Mouse (Mus musculus): Measurements from ENCODE around the gene Ffar1. TPM values are rescaled to one million over a fixed set of nuclear protein-coding genes. Genes with fewer than 3 reads are reported as not detected.

Ffar1 gene
- polyA plus RNA-seq, 1 experiment from 2014 or later = not detected

DNA sequence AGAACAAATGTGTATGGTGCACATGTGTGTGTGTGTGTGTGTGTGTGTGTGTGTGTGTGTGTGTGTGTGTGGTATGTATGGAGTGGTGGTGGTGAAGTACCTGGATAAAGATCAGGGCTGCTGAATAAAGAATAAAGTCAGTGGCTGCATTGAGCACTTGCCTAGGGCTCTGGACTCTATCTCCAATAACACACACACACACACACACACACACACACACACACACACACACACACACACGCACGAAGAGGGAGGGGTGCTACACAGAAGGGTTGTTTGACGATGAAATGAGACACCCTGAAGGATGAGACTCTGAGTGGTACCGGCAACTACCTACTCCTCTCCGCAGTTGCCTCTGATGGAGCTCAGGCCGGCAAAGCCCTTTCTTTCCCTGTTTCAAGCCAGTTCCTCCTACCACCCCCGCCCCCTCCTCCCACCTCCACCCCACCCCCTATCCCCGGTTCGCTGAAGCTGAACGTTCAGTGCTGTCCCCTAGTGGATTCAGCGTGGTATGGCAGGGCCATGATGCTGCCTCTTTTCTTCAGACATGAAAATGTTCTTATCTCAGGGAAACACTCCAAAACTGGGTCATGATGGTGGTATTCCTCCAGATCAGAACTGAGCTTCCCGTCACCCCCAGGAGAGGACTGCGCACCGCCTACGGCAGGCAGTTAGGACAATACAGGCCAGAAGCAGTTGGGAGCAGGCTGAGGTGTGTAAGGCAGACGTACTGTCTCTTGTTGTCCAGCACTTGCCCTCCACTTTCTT, 1.5 kb downstream of the Ffar1 start:
- no peak overlapping the region for H3K9ac ChIP-seq (ENCODE audit: low read depth, low read length)
- H3K4me1 ChIP-seq (ENCODE audit: control insufficient read depth, low read depth, low read length) = no peaks in the 10 kb centered on the region
- H3K36me3 ChIP-seq (ENCODE audit: control insufficient read depth, insufficient read depth) = no peaks in the 10 kb centered on the region
- ATAC-seq (ENCODE audit: low read depth) = no peak
- no peak overlapping the region for H3K4me3 ChIP-seq (ENCODE audit: low read depth, low read length)
- H3K9me3 ChIP-seq (replicated peaks; ENCODE audit: control insufficient read depth, low read length) = no peaks in the 10 kb centered on the region
- no peak overlapping the region for H3K27ac ChIP-seq (ENCODE audit: low read length)
- WGBS (ENCODE audit: insufficient replicate concordance) = 6% methylated on average over 15 of the region's 16 CpGs
- H3K27me3 ChIP-seq (ENCODE audit: control insufficient read depth, insufficient read depth, low read depth, low read length) = no peaks in the 10 kb centered on the region
- H3K4me2 ChIP-seq (ENCODE audit: low read depth, low read length) = no peak overlapping the region

DNA sequence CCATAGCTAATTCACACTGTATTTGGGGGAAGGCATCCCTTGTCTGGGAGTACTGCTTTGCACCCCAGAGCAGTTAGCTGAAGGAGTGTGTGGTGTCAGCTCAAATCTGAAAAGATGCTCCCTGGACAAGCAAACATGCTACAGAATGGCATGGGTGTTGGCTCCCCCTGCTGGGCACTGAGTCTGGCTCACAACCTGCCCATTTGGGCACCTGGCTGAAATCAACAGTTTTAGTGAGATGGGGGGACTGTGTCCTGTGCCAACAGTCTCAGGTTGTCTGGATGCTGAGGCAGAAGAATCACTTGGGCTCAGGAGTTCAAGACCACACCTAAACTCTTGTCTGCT, 2.1 kb downstream of the Ffar1 start:
- Histone ChIP-seq H3K4me2 (ENCODE audit: low read depth, low read length) (no peak overlapping the region), H3K4me3 (ENCODE audit: low read depth, low read length) (no peak overlapping the region), H3K4me1 (ENCODE audit: control insufficient read depth, low read depth, low read length) (no peaks in the 10 kb centered on the region), H3K27ac (ENCODE audit: low read length) (no peak overlapping the region), H3K36me3 (ENCODE audit: control insufficient read depth, insufficient read depth) (no peaks in the 10 kb centered on the region), H3K27me3 (ENCODE audit: control insufficient read depth, insufficient read depth, low read depth, low read length) (no peaks in the 10 kb centered on the region), H3K9ac (ENCODE audit: low read depth, low read length) (no peak overlapping the region), H3K9me3 (replicated peaks; ENCODE audit: control insufficient read depth, low read length) (no peaks in the 10 kb centered on the region)
- ATAC-seq (ENCODE audit: low read depth) = no peak

DNA sequence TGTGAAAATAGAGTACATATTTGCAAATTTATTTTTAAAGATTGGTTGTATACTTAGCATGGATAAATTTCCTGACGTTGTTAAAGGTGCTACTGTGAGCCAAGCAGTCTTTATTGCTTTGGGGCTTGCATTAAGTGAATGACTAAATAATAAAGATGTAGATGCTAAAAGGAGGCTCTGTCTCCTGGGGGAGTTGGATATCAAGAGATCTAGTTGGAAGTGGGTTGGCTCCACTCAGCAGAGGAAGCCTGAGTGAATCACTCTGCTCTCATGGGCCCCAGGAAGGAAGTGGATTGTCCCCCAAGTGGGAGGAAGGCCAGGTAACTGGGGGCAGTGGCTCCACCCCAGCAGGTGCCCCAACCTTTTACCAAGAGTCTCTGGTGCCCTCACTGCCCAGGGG, 3.6 kb downstream of the Ffar1 start:
- Histone ChIP-seq H3K27me3 (ENCODE audit: control insufficient read depth, insufficient read depth, low read depth, low read length) (no peaks in the 10 kb centered on the region), H3K9me3 (replicated peaks; ENCODE audit: control insufficient read depth, low read length) (no peaks in the 10 kb centered on the region), H3K4me1 (ENCODE audit: control insufficient read depth, low read depth, low read length) (no peaks in the 10 kb centered on the region), H3K36me3 (ENCODE audit: control insufficient read depth, insufficient read depth) (no peaks in the 10 kb centered on the region), H3K4me2 (ENCODE audit: low read depth, low read length) (no peak overlapping the region), H3K27ac (ENCODE audit: low read length) (no peak overlapping the region), H3K9ac (ENCODE audit: low read depth, low read length) (no peak overlapping the region), H3K4me3 (ENCODE audit: low read depth, low read length) (no peak overlapping the region)
- ATAC-seq (ENCODE audit: low read depth) = no peak
- 67% methylated on average over 1 of the region's 1 CpGs for WGBS (ENCODE audit: insufficient replicate concordance)

DNA sequence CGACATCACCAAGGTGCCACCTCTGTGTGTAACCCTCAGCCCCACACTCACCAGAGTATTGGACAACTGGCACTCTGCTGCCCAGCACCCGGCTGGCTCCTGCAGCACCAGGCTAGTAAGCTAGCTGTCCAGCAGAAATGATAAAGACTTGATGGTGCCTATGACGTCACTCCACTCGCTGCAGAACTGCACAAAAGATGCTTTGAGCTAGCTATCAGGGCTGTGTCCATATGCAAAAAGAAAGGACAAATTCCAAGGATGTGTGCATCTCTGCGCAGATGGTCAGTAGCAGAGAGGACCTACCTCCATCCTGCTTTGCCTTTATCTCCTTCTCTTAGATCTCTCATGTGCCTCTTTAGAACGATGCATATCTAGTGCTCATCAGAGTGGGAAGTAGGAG, 5.3 kb downstream of the Ffar1 start, which contains the start of gene Ffar3:
Gene Ffar3 (minus strand): TSS at position 101 of the 400 bp plus-strand sequence.
- H3K4me2 ChIP-seq (ENCODE audit: low read depth, low read length) = no peak within 1 kb of the TSS
- H3K36me3 ChIP-seq (ENCODE audit: control insufficient read depth, insufficient read depth) = no peaks in the 10 kb centered on the region
- H3K4me1 ChIP-seq (ENCODE audit: control insufficient read depth, low read depth, low read length) = no peaks in the 10 kb centered on the region
- no peak for ATAC-seq (ENCODE audit: low read depth)
- WGBS (ENCODE audit: insufficient replicate concordance) = 56% methylated on average over 6 of the region's 6 CpGs
- H3K27me3 ChIP-seq (ENCODE audit: control insufficient read depth, insufficient read depth, low read depth, low read length) = no peaks in the 10 kb centered on the region
- no peaks in the 10 kb centered on the region for H3K9me3 ChIP-seq (replicated peaks; ENCODE audit: control insufficient read depth, low read length)
- no peak within 1 kb of the TSS for H3K4me3 ChIP-seq (ENCODE audit: low read depth, low read length)
- H3K27ac ChIP-seq (ENCODE audit: low read length) = no peak within 1 kb of the TSS
- H3K9ac ChIP-seq (ENCODE audit: low read depth, low read length) = no peak within 1 kb of the TSS

DNA sequence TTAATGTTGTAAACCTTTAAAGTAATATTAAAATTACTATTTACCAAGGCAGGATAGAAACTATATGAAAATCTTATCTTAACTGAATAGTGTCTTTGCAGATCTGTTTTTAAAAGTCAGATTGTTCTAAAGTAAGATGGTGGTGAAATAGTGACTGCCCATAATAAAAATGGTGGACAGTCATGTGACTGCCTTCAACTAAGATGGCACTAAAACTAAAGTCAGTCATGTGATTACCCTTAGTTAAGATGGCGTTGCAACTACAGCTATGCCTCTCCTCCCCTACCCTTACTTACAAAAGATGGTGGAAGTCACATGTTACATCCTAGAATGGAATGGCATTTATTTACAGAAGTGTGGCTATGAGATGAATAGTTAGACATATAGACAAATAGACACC, 9.9 kb downstream of the Ffar1 start:
- 63% methylated on average over 1 of the region's 1 CpGs for WGBS (ENCODE audit: insufficient replicate concordance)
- Histone ChIP-seq H3K27me3 (ENCODE audit: control insufficient read depth, insufficient read depth, low read depth, low read length) (no peaks in the 10 kb centered on the region), H3K36me3 (ENCODE audit: control insufficient read depth, insufficient read depth) (no peaks in the 10 kb centered on the region), H3K4me2 (ENCODE audit: low read depth, low read length) (no peak overlapping the region), H3K9ac (ENCODE audit: low read depth, low read length) (no peak overlapping the region), H3K9me3 (replicated peaks; ENCODE audit: control insufficient read depth, low read length) (no peaks in the 10 kb centered on the region), H3K4me3 (ENCODE audit: low read depth, low read length) (no peak overlapping the region), H3K4me1 (ENCODE audit: control insufficient read depth, low read depth, low read length) (no peaks in the 10 kb centered on the region), H3K27ac (ENCODE audit: low read length) (no peak overlapping the region)
- ATAC-seq (ENCODE audit: low read depth) = no peak

DNA sequence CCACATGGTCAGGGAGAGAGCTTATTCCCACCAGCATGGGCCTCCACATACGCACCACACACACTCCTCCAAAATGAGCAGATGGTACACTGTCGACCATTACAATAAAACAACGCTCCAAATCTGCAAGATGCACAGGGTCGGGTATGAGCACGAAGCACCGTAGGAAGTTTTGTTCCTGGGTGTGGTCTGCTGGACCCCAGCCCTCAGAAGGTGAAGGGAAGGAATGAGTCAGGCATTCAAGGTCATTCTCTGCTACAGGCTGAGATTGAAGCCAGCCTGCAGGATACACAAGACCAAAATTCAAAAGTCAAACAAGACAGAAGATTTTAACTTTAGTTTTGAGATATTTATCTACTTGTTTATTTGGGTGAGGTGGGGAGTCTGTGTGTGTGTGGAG, 13.4 kb downstream of the Ffar1 start:
- H3K36me3 ChIP-seq (ENCODE audit: control insufficient read depth, insufficient read depth) = no peaks in the 10 kb centered on the region
- H3K4me2 ChIP-seq (ENCODE audit: low read depth, low read length) = no peak overlapping the region
- H3K4me1 ChIP-seq (ENCODE audit: control insufficient read depth, low read depth, low read length) = peaks cover 2% of the 10 kb centered on the region; the same call in 1 of the 2 replicates
- no peak overlapping the region for H3K9ac ChIP-seq (ENCODE audit: low read depth, low read length)
- H3K9me3 ChIP-seq (replicated peaks; ENCODE audit: control insufficient read depth, low read length) = no peaks in the 10 kb centered on the region
- no peaks in the 10 kb centered on the region for H3K27me3 ChIP-seq (ENCODE audit: control insufficient read depth, insufficient read depth, low read depth, low read length)
- 67% methylated on average over 6 of the region's 6 CpGs for WGBS (ENCODE audit: insufficient replicate concordance)
- ATAC-seq (ENCODE audit: low read depth) = no peak
- no peak overlapping the region for H3K27ac ChIP-seq (ENCODE audit: low read length)
- H3K4me3 ChIP-seq (ENCODE audit: low read depth, low read length) = no peak overlapping the region

DNA sequence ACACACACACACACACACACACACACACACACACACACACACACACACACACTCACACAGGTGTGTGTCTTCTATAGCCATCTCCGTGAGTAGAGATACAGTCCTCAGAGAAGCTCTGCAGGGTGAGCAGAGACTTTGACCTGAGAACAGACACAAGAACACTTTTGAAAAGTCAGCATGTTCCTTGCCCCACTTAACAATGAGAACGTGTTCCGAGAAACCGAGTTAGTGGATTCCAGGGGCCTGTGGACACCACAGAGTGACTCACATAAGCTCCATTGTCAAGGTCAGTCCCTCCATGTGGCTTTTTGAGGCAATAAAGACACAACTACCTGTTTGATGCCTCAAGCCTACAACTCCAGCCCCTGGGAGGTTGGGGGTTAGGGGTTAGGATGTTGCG, 14.0 kb downstream of the Ffar1 start:
- Histone ChIP-seq H3K4me2 (ENCODE audit: low read depth, low read length) (no peak overlapping the region), H3K27ac (ENCODE audit: low read length) (no peak overlapping the region), H3K4me3 (ENCODE audit: low read depth, low read length) (no peak overlapping the region), H3K4me1 (ENCODE audit: control insufficient read depth, low read depth, low read length) (peaks cover 2% of the 10 kb centered on the region; the same call in 1 of the 2 replicates), H3K27me3 (ENCODE audit: control insufficient read depth, insufficient read depth, low read depth, low read length) (no peaks in the 10 kb centered on the region), H3K9me3 (replicated peaks; ENCODE audit: control insufficient read depth, low read length) (no peaks in the 10 kb centered on the region), H3K36me3 (ENCODE audit: control insufficient read depth, insufficient read depth) (no peaks in the 10 kb centered on the region), H3K9ac (ENCODE audit: low read depth, low read length) (no peak overlapping the region)
- 63% methylated on average over 5 of the region's 5 CpGs for WGBS (ENCODE audit: insufficient replicate concordance)
- no peak for ATAC-seq (ENCODE audit: low read depth)

DNA sequence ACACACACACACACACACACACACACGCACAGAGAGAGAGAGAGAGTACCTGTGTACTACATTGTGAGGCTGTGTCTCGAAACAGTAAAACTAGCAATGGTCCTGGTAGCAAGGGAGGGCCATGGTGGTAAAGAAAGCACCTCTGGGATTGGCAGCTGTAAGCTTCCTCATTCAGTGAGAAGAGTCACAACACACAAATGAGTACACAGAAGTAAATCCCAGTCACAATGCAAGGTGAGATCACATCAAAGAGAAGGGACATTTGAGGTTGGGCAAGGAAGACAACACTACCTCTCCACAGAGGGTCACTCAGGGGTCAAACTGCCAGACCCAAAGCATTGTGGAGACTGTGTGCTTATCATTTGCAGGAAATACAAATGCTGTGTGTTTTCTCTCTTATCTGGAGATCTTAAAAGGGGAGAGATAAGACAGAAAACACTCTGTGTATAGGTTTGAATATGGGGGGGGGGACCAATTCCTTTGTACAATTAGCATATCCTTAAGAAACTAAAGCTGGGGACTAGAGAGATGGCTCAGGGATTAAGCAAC, 14.8 kb downstream of the Ffar1 start:
- Histone ChIP-seq H3K27me3 (ENCODE audit: control insufficient read depth, insufficient read depth, low read depth, low read length) (no peaks in the 10 kb centered on the region), H3K4me1 (ENCODE audit: control insufficient read depth, low read depth, low read length) (peaks cover 6% of the 10 kb centered on the region), H3K4me2 (ENCODE audit: low read depth, low read length) (no peak overlapping the region), H3K36me3 (ENCODE audit: control insufficient read depth, insufficient read depth) (no peaks in the 10 kb centered on the region), H3K9ac (ENCODE audit: low read depth, low read length) (no peak overlapping the region), H3K4me3 (ENCODE audit: low read depth, low read length) (no peak overlapping the region), H3K27ac (ENCODE audit: low read length) (no peak overlapping the region), H3K9me3 (replicated peaks; ENCODE audit: control insufficient read depth, low read length) (no peaks in the 10 kb centered on the region)
- no peak for ATAC-seq (ENCODE audit: low read depth)
- 42% methylated on average over 2 of the region's 2 CpGs for WGBS (ENCODE audit: insufficient replicate concordance)

DNA sequence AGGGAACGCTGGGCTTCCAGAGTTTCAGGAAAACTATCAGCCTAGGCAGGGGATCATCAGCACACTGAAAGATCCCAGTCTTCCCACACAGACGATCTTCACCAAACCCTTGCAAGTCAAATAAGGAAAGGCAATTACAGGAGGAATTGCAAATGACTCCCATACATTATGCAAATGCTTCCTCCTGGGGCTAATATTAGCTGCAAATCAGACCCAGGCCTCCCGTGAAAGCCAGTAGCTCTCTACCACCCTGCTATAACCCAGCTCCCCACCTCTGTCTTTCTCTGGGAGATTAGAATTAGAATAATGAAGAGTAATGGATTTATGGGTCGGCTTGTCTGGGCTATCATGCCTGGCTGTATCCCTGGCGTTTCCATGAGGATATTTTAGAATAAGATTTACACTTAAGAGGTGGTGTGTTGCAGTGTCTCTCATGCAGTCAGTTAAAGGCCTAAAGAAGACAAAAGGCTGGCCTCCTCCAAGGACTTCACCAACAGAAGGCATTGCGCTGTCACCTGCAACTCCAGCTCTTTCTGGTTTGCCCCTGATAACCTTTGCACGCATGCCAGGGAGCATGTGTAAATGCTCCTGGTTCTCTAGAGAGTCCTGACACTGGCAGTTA, 16.6 kb downstream of the Ffar1 start:
- H3K27me3 ChIP-seq (ENCODE audit: control insufficient read depth, insufficient read depth, low read depth, low read length) = no peaks in the 10 kb centered on the region

More for the DNA sequence above, 16.6 kb downstream of the Ffar1 start:
- no peaks in the 10 kb centered on the region for H3K36me3 ChIP-seq (ENCODE audit: control insufficient read depth, insufficient read depth)
- no peak overlapping the region for H3K4me2 ChIP-seq (ENCODE audit: low read depth, low read length)
- no peak overlapping the region for H3K27ac ChIP-seq (ENCODE audit: low read length)
- WGBS (ENCODE audit: insufficient replicate concordance) = 47% methylated on average over 7 of the region's 7 CpGs
- H3K4me3 ChIP-seq (ENCODE audit: low read depth, low read length) = no peak overlapping the region
- H3K9me3 ChIP-seq (replicated peaks; ENCODE audit: control insufficient read depth, low read length) = no peaks in the 10 kb centered on the region
- no peak overlapping the region for H3K9ac ChIP-seq (ENCODE audit: low read depth, low read length)
- peaks cover 6% of the 10 kb centered on the region for H3K4me1 ChIP-seq (ENCODE audit: control insufficient read depth, low read depth, low read length)
- ATAC-seq (ENCODE audit: low read depth) = no peak
